Comparison of ENCODE assay signal across 10 mouse cellular contexts in the genomic region with DNA sequence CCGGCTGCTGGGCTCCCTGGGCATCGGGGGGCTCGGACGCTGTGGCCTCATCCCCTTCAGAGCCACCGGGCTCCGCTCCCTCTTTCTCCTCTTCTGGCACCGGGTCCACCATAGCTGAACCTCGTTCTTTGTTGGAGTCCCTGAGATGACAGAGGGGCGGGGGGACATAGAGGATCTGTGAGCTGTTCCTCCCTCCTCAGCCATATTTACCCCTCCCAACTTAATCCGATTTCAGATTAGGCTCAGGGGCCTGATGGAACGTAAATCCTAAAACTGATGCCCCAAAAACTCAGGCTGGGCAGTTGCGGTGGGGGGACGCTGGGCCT. TPM values are rescaled to one million over a fixed set of nuclear protein-coding genes. Genes with fewer than 3 reads are reported as not detected.
DNase-seq lines count a peak whose midpoint lies in the region; ATAC-seq and TF ChIP-seq lines count a peak whose summit lies in the region.
"Had no signal": no experiment of that assay in that cellular context is flagged by ENCODE, and none has a peak within 500 bp of the region (broad histone marks: within the 10 kb centered on the region; RNA-seq: fewer than 3 reads in every experiment).

No protein-coding gene starts in this region.

- WGBS in embryonic facial prominence, embryonic 14.5 days, result 5% methylated on average over 8 of the region's 13 CpGs
- WGBS in hindbrain, embryonic 16.5 days, result 5% methylated on average over 13 of the region's 13 CpGs
- 4% methylated on average over 13 of the region's 13 CpGs for WGBS in midbrain, postnatal 0 days
- WGBS in thymus, adult 2 months, result 15% methylated on average over 13 of the region's 13 CpGs

- peak overlapping the region; percentile 86 for H3K4me3 ChIP-seq in layer of hippocampus, adult 2 months
- H3K4me3 ChIP-seq in embryonic facial prominence, embryonic 14.5 days (ENCODE audit: low read depth, low read length), result peak overlapping the region; percentile 60
- peak overlapping the region; percentile 63 for H3K4me3 ChIP-seq in hindbrain, embryonic 16.5 days (ENCODE audit: low read length)
- H3K4me3 ChIP-seq in midbrain, postnatal 0 days (ENCODE audit: low read depth, low read length), result peak overlapping the region; percentile 47
- H3K4me3 ChIP-seq in thymus, adult 2 months (ENCODE audit: control insufficient read depth, insufficient read depth, low read length), result no peak overlapping the region

- no peak for DNase-seq in layer of hippocampus, adult 2 months (ENCODE audit: low spot score in 2 of 2)
- DNase-seq in layer of hippocampus, adult 18-20 months (ENCODE audit: low spot score in 2 of 2), result no peak
- DNase-seq in embryonic facial prominence, embryonic 14.5 days (ENCODE audit: low spot score), result no peak
- no peak for DNase-seq in midbrain, postnatal 0 days (ENCODE audit: low spot score)
- no peak for DNase-seq in thymus, adult 2 months
- DNase-seq in right cerebral cortex, postnatal 25 days, result no peak

- ATAC-seq in embryonic facial prominence, embryonic 14.5 days (ENCODE audit: low read depth), result no peak
- ATAC-seq in hindbrain, embryonic 16.5 days, result peak; percentile 38; the same call in 1 of the 2 replicates
- 0 out of 2 replicates have a peak, but pooled peaks have one; percentile 29 for ATAC-seq in midbrain, postnatal 0 days (ENCODE audit: low FRiP score)
- no peak for ATAC-seq in granulocyte monocyte progenitor cell, adult 5-6 weeks (replicated peaks; ENCODE audit: poor library complexity, severe bottlenecking)
- ATAC-seq: Patski had no signal

- H3K27me3 ChIP-seq in embryonic facial prominence, embryonic 14.5 days (replicated peaks; ENCODE audit: control insufficient read depth, insufficient read depth, low read length), result peaks cover 58% of the 10 kb centered on the region
- 0 out of 2 replicates have a peak, but pooled peaks cover 2% of the 10 kb centered on the region for H3K27me3 ChIP-seq in hindbrain, embryonic 16.5 days (replicated peaks; ENCODE audit: control insufficient read depth, insufficient read depth, low read length)
- H3K27me3 ChIP-seq in midbrain, postnatal 0 days (ENCODE audit: insufficient read depth, low read length), result no peaks in the 10 kb centered on the region
- H3K27me3 ChIP-seq in thymus, adult 2 months (ENCODE audit: control insufficient read depth, insufficient read depth, low read length), result peaks cover 36% of the 10 kb centered on the region

- peak overlapping the region; percentile 66 for H3K9ac ChIP-seq in embryonic facial prominence, embryonic 14.5 days (ENCODE audit: low read depth, low read length)
- H3K9ac ChIP-seq in hindbrain, embryonic 16.5 days (ENCODE audit: low read depth, low read length), result peak overlapping the region; percentile 92
- peak overlapping the region; percentile 80 for H3K9ac ChIP-seq in midbrain, postnatal 0 days (replicated peaks; ENCODE audit: low read length, poor library complexity, severe bottlenecking)

- H3K9me3 ChIP-seq in embryonic facial prominence, embryonic 14.5 days (ENCODE audit: control insufficient read depth, low read length), result no peaks in the 10 kb centered on the region
- peaks cover 14% of the 10 kb centered on the region for H3K9me3 ChIP-seq in hindbrain, embryonic 16.5 days (ENCODE audit: control insufficient read depth, low read length)
- H3K9me3 ChIP-seq in midbrain, postnatal 0 days (ENCODE audit: low read length), result peaks cover 18% of the 10 kb centered on the region; the same call in 1 of the 2 replicates

- H3K36me3 ChIP-seq in embryonic facial prominence, embryonic 14.5 days (ENCODE audit: control insufficient read depth, insufficient read depth, low read length), result no peaks in the 10 kb centered on the region
- H3K36me3 ChIP-seq in hindbrain, embryonic 16.5 days (ENCODE audit: control insufficient read depth, insufficient read depth, low read length), result peaks cover 41% of the 10 kb centered on the region
- H3K36me3 ChIP-seq in midbrain, postnatal 0 days (ENCODE audit: insufficient read depth, low read length), result peaks cover 35% of the 10 kb centered on the region
- no peaks in the 10 kb centered on the region for H3K36me3 ChIP-seq in thymus, adult 2 months (ENCODE audit: control insufficient read depth, insufficient read depth, low read length)

- peaks cover 19% of the 10 kb centered on the region; the same call in 1 of the 2 replicates for H3K4me1 ChIP-seq in embryonic facial prominence, embryonic 14.5 days (ENCODE audit: control insufficient read depth, insufficient read depth, low read length)
- H3K4me1 ChIP-seq in hindbrain, embryonic 16.5 days (ENCODE audit: control insufficient read depth, insufficient read depth, low read depth, low read length), result peaks cover 22% of the 10 kb centered on the region
- peaks cover 8% of the 10 kb centered on the region for H3K4me1 ChIP-seq in midbrain, postnatal 0 days (ENCODE audit: insufficient read depth, low read length)
- peaks cover 24% of the 10 kb centered on the region for H3K4me1 ChIP-seq in thymus, adult 2 months (replicated peaks; ENCODE audit: control insufficient read depth, insufficient read depth, low read length)

- no peak for TF ChIP-seq POLR2A in thymus, adult 2 months (IDR thresholded peaks at IDR 0.05; ENCODE audit: control insufficient read depth, extremely low read depth, insufficient read depth, low read length, poor library complexity)

- peak overlapping the region; percentile 91 for H3K27ac ChIP-seq in layer of hippocampus, adult 2 months
- H3K27ac ChIP-seq in embryonic facial prominence, embryonic 14.5 days (replicated peaks; ENCODE audit: low read depth, low read length), result no peak overlapping the region
- peak overlapping the region; percentile 98 for H3K27ac ChIP-seq in hindbrain, embryonic 16.5 days (ENCODE audit: low read depth, low read length)
- H3K27ac ChIP-seq in midbrain, postnatal 0 days (ENCODE audit: low read depth, low read length), result peak overlapping the region; percentile 93
- H3K27ac ChIP-seq in thymus, adult 2 months (ENCODE audit: control insufficient read depth, insufficient read depth, low read length), result no peak overlapping the region

- H3K4me2 ChIP-seq in embryonic facial prominence, embryonic 14.5 days (ENCODE audit: low read depth, low read length), result peak overlapping the region; percentile 97
- H3K4me2 ChIP-seq in hindbrain, embryonic 16.5 days (ENCODE audit: low read length), result peak overlapping the region; percentile 58
- H3K4me2 ChIP-seq in midbrain, postnatal 0 days (ENCODE audit: low read depth, low read length, poor library complexity, severe bottlenecking), result peak overlapping the region; percentile 78

- TF ChIP-seq CTCF in layer of hippocampus, adult 2 months (conservative IDR thresholded peaks at IDR 0.05), result no peak
- TF ChIP-seq CTCF in midbrain, postnatal 0 days (IDR thresholded peaks at IDR 0.05), result no peak
- no peak for TF ChIP-seq CTCF in thymus, adult 2 months (IDR thresholded peaks at IDR 0.05; ENCODE audit: borderline replicate concordance, control insufficient read depth, extremely low read depth, insufficient read depth, low read length, poor library complexity)

RNA-seq across cellular contexts. Expression of a gene that starts 1.1 kb away (rescaled TPM):
- total RNA-seq in layer of hippocampus, adult 2 months (2021), result 10 to 100 TPM; 18.4 to 18.6 TPM
- total RNA-seq in layer of hippocampus, adult 18-20 months (2021), result 10 to 100 TPM; 16.2 to 16.3 TPM
- 0.14 and 0.24 TPM in 2 replicates for polyA plus RNA-seq in embryonic facial prominence, embryonic 14.5 days (2014; fragmentation: Nextera tagmentation; extraction: Ambion mirVana)
- polyA plus RNA-seq in hindbrain, embryonic 16.5 days (2015; fragmentation: Nextera tagmentation; extraction: Ambion mirVana), result 2.0 and 2.3 TPM in 2 replicates
- 22.4 and 25.5 TPM in 2 replicates for total RNA-seq in midbrain, postnatal 0 days (2014; rRNA removed)
- 2.1 and 2.4 TPM in 2 replicates for polyA plus RNA-seq in midbrain, postnatal 0 days (2015; fragmentation: Nextera tagmentation; extraction: Ambion mirVana)
- not detected in 2 replicates for polyA plus RNA-seq in thymus, adult 2 months (2012; rRNA removed)
- 0.56 TPM in 1 of 2 replicates, not detected in the other for total RNA-seq in granulocyte monocyte progenitor cell, adult 5-6 weeks (2014; fragmentation: Nextera tagmentation)
- not detected in 2 replicates for total RNA-seq in granulocyte monocyte progenitor cell, adult 5-6 weeks (2017)
- total RNA-seq: neutrophil, adult 5-6 weeks had no signal

RNA-seq across cellular contexts. Expression of a gene that starts 31.0 kb away (rescaled TPM):
- 10 to 100 TPM; 71.6 to 72.1 TPM for total RNA-seq in layer of hippocampus, adult 2 months (2021)
- total RNA-seq in layer of hippocampus, adult 18-20 months (2021), result 10 to 100 TPM; 64.0 to 76.3 TPM
- 20.6 and 21.0 TPM in 2 replicates for polyA plus RNA-seq in embryonic facial prominence, embryonic 14.5 days (2014; fragmentation: Nextera tagmentation; extraction: Ambion mirVana)
- 9.9 and 12.1 TPM in 2 replicates for polyA plus RNA-seq in hindbrain, embryonic 16.5 days (2015; fragmentation: Nextera tagmentation; extraction: Ambion mirVana)
- 17.3 and 22.5 TPM in 2 replicates for total RNA-seq in midbrain, postnatal 0 days (2014; rRNA removed)
- polyA plus RNA-seq in midbrain, postnatal 0 days (2015; fragmentation: Nextera tagmentation; extraction: Ambion mirVana), result 6.4 and 7.4 TPM in 2 replicates
- polyA plus RNA-seq in thymus, adult 2 months (2012; rRNA removed), result 81.3 and 81.8 TPM in 2 replicates
- 21.7 and 22.0 TPM in 2 replicates for total RNA-seq in granulocyte monocyte progenitor cell, adult 5-6 weeks (2014; fragmentation: Nextera tagmentation)
- total RNA-seq in granulocyte monocyte progenitor cell, adult 5-6 weeks (2017), result 14.0 and 16.4 TPM in 2 replicates

Comparison
In these comparisons a context has a peak if more than half of its experiments do, and no peak if none do; other contexts are left out.
1. H3K27ac ChIP-seq: peak in layer of hippocampus, adult 2 months (single experiment), hindbrain, embryonic 16.5 days (single experiment) and midbrain, postnatal 0 days (single experiment); none in embryonic facial prominence, embryonic 14.5 days (single experiment) and thymus, adult 2 months (single experiment).
2. ATAC-seq: peak in hindbrain, embryonic 16.5 days (single experiment) and midbrain, postnatal 0 days (single experiment); none in embryonic facial prominence, embryonic 14.5 days (single experiment) and granulocyte monocyte progenitor cell, adult 5-6 weeks (single experiment).
3. RNA of a gene that starts 1.1 kb away (total RNA-seq): 22.4 to 25.5 TPM in midbrain, postnatal 0 days, 18.4 to 18.6 TPM in layer of hippocampus, adult 2 months and 16.2 to 16.3 TPM in layer of hippocampus, adult 18-20 months; 0.56 TPM in granulocyte monocyte progenitor cell, adult 5-6 weeks; every median in the first group is over 10 times any median in the second.
4. Peak in every context shown above with its lines, with median percentiles within 50 percentile points of each other: H3K4me2 ChIP-seq and H3K9ac ChIP-seq.